Mouse (Mus musculus) heart, adult 2 months (tissue): Measurements from ENCODE around the gene Dcaf11.
A peak's percentile ranks its signal among the peaks of the same experiment; 100 is the strongest.

ENCODE experiments used
- CTCF ChIP-seq: fragments of 200-600 bp; IDR thresholded peaks from 2 replicates; pipeline ENCODE4 v1.8.1; 2022; ENCODE audit warnings: antibody characterized with exemption, mild to moderate bottlenecking, moderate library complexity
- EP300 ChIP-seq: fragments of 200-500 bp; IDR thresholded peaks from 2 replicates; pipeline ENCODE4 v1.6.1; 2011; ENCODE audit warnings: low read depth, low read length, control low read depth; ENCODE audit not compliant: insufficient read depth

- TF ChIP-seq EP300 (0 out of 2 replicates have a peak, but pooled peaks have one; percentile 18), CTCF (no peak)
Observed at GRCm38 (mm10) chr14:55577871-55578667, 18.3 kb downstream of the Dcaf11 start, which contains the start of gene Psme1.
